Mouse (Mus musculus) myocyte (in vitro differentiated cells): ENCODE data around the gene Stra6l. TPM values are rescaled to one million over a fixed set of nuclear protein-coding genes. Genes with fewer than 3 reads are reported as not detected.

Experiments used
- H3K27me3 ChIP-seq: one replicate; pipeline ENCODE4 v1.6.1; 2011; ENCODE audit not compliant: control insufficient read depth, insufficient read depth, insufficient read length
- H3K36me3 ChIP-seq: one replicate; pipeline ENCODE4 v1.6.1; 2011; ENCODE audit not compliant: control insufficient read depth, insufficient read depth
- H3K4me2 ChIP-seq: one replicate; pipeline ENCODE4 v1.6.1; 2011; ENCODE audit warnings: low read depth, control low read depth
- H3K4me3 ChIP-seq: one replicate; pipeline ENCODE4 v1.5.1; 2011; ENCODE audit warnings: mild to moderate bottlenecking, control low read depth, moderate library complexity
- H3K79me2 ChIP-seq: one replicate; pipeline ENCODE4 v1.6.1; 2011; ENCODE audit not compliant: control insufficient read depth, insufficient read depth
- H3ac ChIP-seq: one replicate; pipeline ENCODE4 v1.6.1; 2011; ENCODE audit not compliant: control insufficient read depth, insufficient read length
- CEBPB ChIP-seq: IDR thresholded peaks from 2 replicates; pipeline ENCODE4 v1.6.1; 2011; ENCODE audit warnings: mild to moderate bottlenecking, moderate library complexity; ENCODE audit not compliant: poor library complexity, insufficient read depth, severe bottlenecking
- E2F4 ChIP-seq: IDR thresholded peaks from one replicate; pipeline ENCODE4 v1.6.1; 2011; ENCODE audit warnings: mild to moderate bottlenecking, control low read depth, moderate library complexity; ENCODE audit not compliant: insufficient read depth
- MAX ChIP-seq: IDR thresholded peaks from one replicate; pipeline ENCODE4 v1.6.1; 2011; ENCODE audit warnings: low read depth, mild to moderate bottlenecking, control low read depth
- MYOD1 ChIP-seq, 3 experiments: IDR thresholded peaks; one replicate each; pipeline ENCODE4 v1.6.1; 2011; ENCODE audit warnings: control low read depth in 2 of 3, low read depth in 2 of 3, mild to moderate bottlenecking in 2 of 3, moderate library complexity in 1 of 3; ENCODE audit not compliant: insufficient read length in 2 of 3, control insufficient read depth in 1 of 3
- MYOG ChIP-seq, 3 experiments: IDR thresholded peaks; one replicate each; pipeline ENCODE4 v1.6.1; 2011; ENCODE audit warnings: control low read depth in 2 of 3, low read depth in 2 of 3, mild to moderate bottlenecking in 2 of 3; ENCODE audit not compliant: insufficient read length in 2 of 3, control insufficient read depth in 1 of 3, insufficient read depth in 1 of 3
- POLR2A ChIP-seq: IDR thresholded peaks from one replicate; pipeline ENCODE4 v1.6.1; 2011; ENCODE audit warnings: low read depth, mild to moderate bottlenecking, control low read depth, moderate library complexity; ENCODE audit not compliant: insufficient read length
- POLR2AphosphoS2 ChIP-seq: IDR thresholded peaks from one replicate; pipeline ENCODE4 v1.6.1; 2011; ENCODE audit warnings: low read depth, control low read depth; ENCODE audit not compliant: insufficient read length
- REST ChIP-seq: IDR thresholded peaks from one replicate; pipeline ENCODE4 v1.6.1; 2011; ENCODE audit warnings: mild to moderate bottlenecking, control low read depth, moderate library complexity; ENCODE audit not compliant: insufficient read depth, insufficient read length
- SRF ChIP-seq: IDR thresholded peaks from one replicate; pipeline ENCODE4 v1.6.1; 2011; ENCODE audit warnings: low read depth; ENCODE audit not compliant: control insufficient read depth, insufficient read length
- TCF12 ChIP-seq: IDR thresholded peaks from one replicate; pipeline ENCODE4 v1.6.1; 2011; ENCODE audit warnings: mild to moderate bottlenecking, control low read depth; ENCODE audit not compliant: poor library complexity, insufficient read depth, severe bottlenecking
- TCF3 ChIP-seq: IDR thresholded peaks from one replicate; pipeline ENCODE4 v1.6.1; 2011; ENCODE audit warnings: low read depth, control low read depth; ENCODE audit not compliant: insufficient read length
- USF1 ChIP-seq: IDR thresholded peaks from one replicate; pipeline ENCODE4 v1.6.1; 2011; ENCODE audit warnings: low read depth, mild to moderate bottlenecking, control low read depth, moderate library complexity
- polyA plus RNA-seq: library from polyadenylated mRNA; unstranded; fragments of >200 nt; fragmentation: generic; extraction: Trizol; gene quantifications from one replicate; pipeline ENCODE4 v1.2.1, GENCODE M21; 2012; ENCODE audit warnings: missing spikeins

Gene Stra6l
- polyA plus RNA-seq, 1 experiment = not detected

GRCm38 (mm10) chr4:45811250-45811649, 37.2 kb upstream of the Stra6l start:
- Histone ChIP-seq H3ac (no peak overlapping the region), H3K36me3 (no peaks in the 10 kb centered on the region), H3K4me3 (no peak overlapping the region), H3K27me3 (peaks cover 38% of the 10 kb centered on the region), H3K79me2 (no peaks in the 10 kb centered on the region), H3K4me2 (no peak overlapping the region)
- TF ChIP-seq MAX (no peak), SRF (no peak), USF1 (no peak), TCF3 (no peak), POLR2AphosphoS2 (no peak), MYOG (IDR thresholded peaks at IDR 0.05; ENCODE audit: control insufficient read depth in 1 of 3, insufficient read depth in 1 of 3, insufficient read length in 2 of 3, low read depth in 2 of 3) (no peak), MYOD1 (IDR thresholded peaks at IDR 0.05; ENCODE audit: control insufficient read depth in 1 of 3, insufficient read length in 2 of 3, low read depth in 2 of 3) (no peak), POLR2A (no peak), TCF12 (no peak), E2F4 (no peak), CEBPB (no peak), REST (no peak)

GRCm38 (mm10) chr4:45815542-45815941, 32.9 kb upstream of the Stra6l start:
- H3K4me3 ChIP-seq = no peak overlapping the region
- H3K79me2 ChIP-seq = no peaks in the 10 kb centered on the region
- TF ChIP-seq USF1 (no peak), MYOG (IDR thresholded peaks at IDR 0.05; ENCODE audit: control insufficient read depth in 1 of 3, insufficient read depth in 1 of 3, insufficient read length in 2 of 3, low read depth in 2 of 3) (no peak), TCF12 (no peak), SRF (no peak), MAX (no peak), POLR2AphosphoS2 (no peak), REST (no peak)
- H3K4me2 ChIP-seq = no peak overlapping the region
- H3K36me3 ChIP-seq = no peaks in the 10 kb centered on the region
- peaks cover 32% of the 10 kb centered on the region for H3K27me3 ChIP-seq
- H3ac ChIP-seq = no peak overlapping the region

GRCm38 (mm10) chr4:45818814-45819207, 29.7 kb upstream of the Stra6l start:
- no peak for TF ChIP-seq USF1
- TF ChIP-seq CEBPB = no peak
- no peak for TF ChIP-seq TCF12
- TF ChIP-seq SRF = no peak
- TF ChIP-seq MAX = no peak
- no peak for TF ChIP-seq MYOD1 (IDR thresholded peaks at IDR 0.05; ENCODE audit: control insufficient read depth in 1 of 3, insufficient read length in 2 of 3, low read depth in 2 of 3)
- TF ChIP-seq REST = no peak
- TF ChIP-seq POLR2AphosphoS2 = no peak
- no peak for TF ChIP-seq TCF3
- TF ChIP-seq E2F4 = no peak
- no peak for TF ChIP-seq MYOG (IDR thresholded peaks at IDR 0.05; ENCODE audit: control insufficient read depth in 1 of 3, insufficient read depth in 1 of 3, insufficient read length in 2 of 3, low read depth in 2 of 3)
- no peak for TF ChIP-seq POLR2A

GRCm38 (mm10) chr4:45819208-45819931, 29.1 kb upstream of the Stra6l start:
- TF ChIP-seq SRF (no peak), REST (no peak), MAX (no peak), MYOG (IDR thresholded peaks at IDR 0.05; ENCODE audit: control insufficient read depth in 1 of 3, insufficient read depth in 1 of 3, insufficient read length in 2 of 3, low read depth in 2 of 3) (no peak), MYOD1 (IDR thresholded peaks at IDR 0.05; ENCODE audit: control insufficient read depth in 1 of 3, insufficient read length in 2 of 3, low read depth in 2 of 3) (no peak), USF1 (no peak), POLR2A (no peak), TCF12 (no peak), TCF3 (no peak), CEBPB (no peak), POLR2AphosphoS2 (no peak), E2F4 (no peak)
- Histone ChIP-seq H3K79me2 (no peaks in the 10 kb centered on the region), H3K27me3 (peaks cover 50% of the 10 kb centered on the region), H3K36me3 (no peaks in the 10 kb centered on the region), H3K4me3 (no peak overlapping the region), H3K4me2 (no peak overlapping the region), H3ac (no peak overlapping the region)

More at GRCm38 (mm10) chr4:45818814-45819207, 29.7 kb upstream of the Stra6l start:
- Histone ChIP-seq H3ac (no peak overlapping the region), H3K79me2 (no peaks in the 10 kb centered on the region), H3K4me3 (no peak overlapping the region), H3K4me2 (no peak overlapping the region), H3K36me3 (no peaks in the 10 kb centered on the region), H3K27me3 (peaks cover 44% of the 10 kb centered on the region)
